Mouse (Mus musculus) myocyte (in vitro differentiated cells): ENCODE results near the gene Srp72.

Experiments used
- E2F4 ChIP-seq: IDR thresholded peaks from one replicate; pipeline ENCODE4 v1.6.1; 2011; ENCODE audit warnings: mild to moderate bottlenecking, control low read depth, moderate library complexity; ENCODE audit not compliant: insufficient read depth
- MAX ChIP-seq: IDR thresholded peaks from one replicate; pipeline ENCODE4 v1.6.1; 2011; ENCODE audit warnings: low read depth, mild to moderate bottlenecking, control low read depth
- MYOD1 ChIP-seq, 3 experiments: IDR thresholded peaks; one replicate each; pipeline ENCODE4 v1.6.1; 2011; ENCODE audit warnings: control low read depth in 2 of 3, low read depth in 2 of 3, mild to moderate bottlenecking in 2 of 3, moderate library complexity in 1 of 3; ENCODE audit not compliant: insufficient read length in 2 of 3, control insufficient read depth in 1 of 3
- POLR2A ChIP-seq: IDR thresholded peaks from one replicate; pipeline ENCODE4 v1.6.1; 2011; ENCODE audit warnings: low read depth, mild to moderate bottlenecking, control low read depth, moderate library complexity; ENCODE audit not compliant: insufficient read length
- POLR2AphosphoS2 ChIP-seq: IDR thresholded peaks from one replicate; pipeline ENCODE4 v1.6.1; 2011; ENCODE audit warnings: low read depth, control low read depth; ENCODE audit not compliant: insufficient read length
- REST ChIP-seq: IDR thresholded peaks from one replicate; pipeline ENCODE4 v1.6.1; 2011; ENCODE audit warnings: mild to moderate bottlenecking, control low read depth, moderate library complexity; ENCODE audit not compliant: insufficient read depth, insufficient read length
- SRF ChIP-seq: IDR thresholded peaks from one replicate; pipeline ENCODE4 v1.6.1; 2011; ENCODE audit warnings: low read depth; ENCODE audit not compliant: control insufficient read depth, insufficient read length
- TCF12 ChIP-seq: IDR thresholded peaks from one replicate; pipeline ENCODE4 v1.6.1; 2011; ENCODE audit warnings: mild to moderate bottlenecking, control low read depth; ENCODE audit not compliant: poor library complexity, insufficient read depth, severe bottlenecking
- USF1 ChIP-seq: IDR thresholded peaks from one replicate; pipeline ENCODE4 v1.6.1; 2011; ENCODE audit warnings: low read depth, mild to moderate bottlenecking, control low read depth, moderate library complexity

GRCm38 (mm10) chr5:76945678-76946033 is 28.8 kb upstream of the Srp72 start:
- no peak for TF ChIP-seq POLR2A
- no peak for TF ChIP-seq USF1
- no peak for TF ChIP-seq TCF12
- TF ChIP-seq MYOD1 (IDR thresholded peaks at IDR 0.05; ENCODE audit: control insufficient read depth in 1 of 3, insufficient read length in 2 of 3, low read depth in 2 of 3) = no peak
- no peak for TF ChIP-seq POLR2AphosphoS2
- TF ChIP-seq MAX = no peak
- no peak for TF ChIP-seq E2F4
- TF ChIP-seq REST = no peak
- no peak for TF ChIP-seq SRF
